Mouse (Mus musculus) limb, embryonic 14.5 days (tissue): ENCODE data around the gene Nek9. TPM values are rescaled to one million over a fixed set of nuclear protein-coding genes. Genes with fewer than 3 reads are reported as not detected.
A peak's percentile ranks its signal among the peaks of the same experiment; 100 is the strongest.

Experiments
- ATAC-seq: fragments of 200-750 bp; cut with Nextera tagmentation; 2 replicates; pipeline ENCODE4 v1.8.0; 2017; ENCODE audit warnings: low read depth, moderate number of reproducible peaks, moderate TSS enrichment; ENCODE audit not compliant: low FRiP score
- DNase-seq: peaks from one replicate; pipeline ENCODE4 v3.0.0-alpha.2; 2015; ENCODE audit warnings: low spot score
- H3K27ac ChIP-seq: fragments of 300-500 bp; sonication (generic); replicated peaks from 2 replicates; pipeline ENCODE4 v1.5.1; 2014; ENCODE audit warnings: low read depth, mild to moderate bottlenecking, low read length, moderate library complexity, mixed read lengths
- H3K27me3 ChIP-seq: fragments of 300-500 bp; sonication (generic); 2 replicates; pipeline ENCODE4 v1.6.1; 2014; ENCODE audit warnings: low read length, mixed read lengths; ENCODE audit not compliant: control insufficient read depth, insufficient read depth
- H3K36me3 ChIP-seq: fragments of 300-500 bp; sonication (generic); 2 replicates; pipeline ENCODE4 v1.6.1; 2014; ENCODE audit warnings: mild to moderate bottlenecking, low read length, moderate library complexity, mixed read lengths; ENCODE audit not compliant: control insufficient read depth, insufficient read depth
- H3K4me1 ChIP-seq: fragments of 300-500 bp; sonication (generic); 2 replicates; pipeline ENCODE4 v1.6.1; 2014; ENCODE audit warnings: antibody characterized with exemption, low read length, mixed read lengths; ENCODE audit not compliant: control insufficient read depth, insufficient read depth
- H3K4me2 ChIP-seq: fragments of 300-500 bp; sonication (generic); replicated peaks from 2 replicates; pipeline ENCODE4 v1.6.1; 2014; ENCODE audit warnings: low read depth, mild to moderate bottlenecking, low read length, moderate library complexity; ENCODE audit not compliant: severe bottlenecking
- H3K4me3 ChIP-seq: fragments of 300-500 bp; sonication (generic); replicated peaks from 2 replicates; pipeline ENCODE4 v1.5.1; 2014; ENCODE audit warnings: low read length
- H3K9ac ChIP-seq: fragments of 300-500 bp; sonication (generic); 2 replicates; pipeline ENCODE4 v1.6.1; 2014; ENCODE audit warnings: mild to moderate bottlenecking, low read depth, low read length, moderate library complexity; ENCODE audit not compliant: severe bottlenecking
- H3K9me3 ChIP-seq: fragments of 300-500 bp; sonication (generic); 2 replicates; pipeline ENCODE4 v1.6.1; 2016; ENCODE audit warnings: low read length; ENCODE audit not compliant: control insufficient read depth
- POLR2A ChIP-seq: fragments of 200-500 bp; IDR thresholded peaks from 2 replicates; pipeline ENCODE4 v1.8.0; 2012; ENCODE audit warnings: inconsistent platforms, mild to moderate bottlenecking, moderate library complexity, borderline replicate concordance; ENCODE audit not compliant: insufficient read depth, insufficient read length; ENCODE audit errors: extremely low read depth
- WGBS: fragments of 180-500 bp; shearing (Covaris S2); extraction: QIAGEN DNeasy Blood & Tissue Kit; methylation state at CpG from one replicate; pipeline ENCODE4 v1.1.7; 2014; 5-methylcytosine and 5-hydroxymethylcytosine counted together
- polyA plus RNA-seq, 2 experiments: library from polyadenylated mRNA; depleted of rRNA in 1 of 2; stranded (reverse) in 1 of 2; unstranded in 1 of 2; fragments of >200 nt; fragmentation: Nextera tagmentation in 1 of 2; extraction: Ambion mirVana in 1 of 2; gene quantifications; 2 replicates each; pipeline versions ENCODE4 v1.2.1 to v1.2.3; 2012 to 2014

Nek9 gene
- polyA plus RNA-seq, 2 experiments = 22.0 to 47.4 TPM

DNA sequence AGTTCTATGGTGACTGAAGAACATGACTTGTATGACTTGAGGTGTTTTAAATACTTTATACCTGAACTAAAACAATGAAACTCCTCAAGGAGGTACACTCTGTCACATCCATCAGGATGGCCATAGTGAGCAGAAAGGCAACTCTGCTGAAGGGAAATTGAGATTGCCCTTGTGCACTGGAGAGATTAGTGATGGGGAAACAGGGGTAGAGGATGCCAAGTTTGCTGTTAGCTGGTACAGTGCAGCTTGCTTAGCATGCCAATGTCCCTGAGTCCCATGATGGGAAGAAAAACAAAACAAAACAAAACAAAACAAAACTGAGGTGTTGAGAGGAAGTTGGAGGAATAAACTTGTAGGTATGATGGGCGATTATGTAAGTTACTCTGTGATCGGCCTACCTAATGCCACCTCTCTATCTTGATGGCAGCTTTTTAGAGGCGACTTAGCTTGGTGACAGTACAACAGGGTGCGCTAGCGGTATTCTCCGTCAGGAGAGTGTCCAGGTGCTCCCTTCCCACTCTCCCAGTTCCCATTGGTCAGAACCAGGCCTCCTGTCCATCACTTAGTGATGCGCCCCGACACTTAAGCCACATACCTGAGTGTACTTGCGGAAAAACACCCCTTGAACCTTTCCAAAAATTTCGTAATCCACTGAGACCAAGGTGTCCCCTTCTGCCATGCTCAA lies 59.6 kb downstream of the Nek9 start:
- Histone ChIP-seq H3K9me3 (no peaks in the 10 kb centered on the region), H3K27ac (peak overlapping the region; percentile 63), H3K27me3 (no peaks in the 10 kb centered on the region), H3K4me3 (peak overlapping the region; percentile 78), H3K9ac (peak overlapping the region; percentile 83), H3K4me2 (peak overlapping the region; percentile 93), H3K4me1 (peaks cover 5% of the 10 kb centered on the region), H3K36me3 (0 out of 2 replicates have a peak, but pooled peaks cover 8% of the 10 kb centered on the region)
- 5% methylated on average over 10 of the region's 10 CpGs for WGBS
- TF ChIP-seq POLR2A = no peak
- no peak for DNase-seq
- ATAC-seq = 0 out of 2 replicates have a peak, but pooled peaks have one; percentile 2

DNA sequence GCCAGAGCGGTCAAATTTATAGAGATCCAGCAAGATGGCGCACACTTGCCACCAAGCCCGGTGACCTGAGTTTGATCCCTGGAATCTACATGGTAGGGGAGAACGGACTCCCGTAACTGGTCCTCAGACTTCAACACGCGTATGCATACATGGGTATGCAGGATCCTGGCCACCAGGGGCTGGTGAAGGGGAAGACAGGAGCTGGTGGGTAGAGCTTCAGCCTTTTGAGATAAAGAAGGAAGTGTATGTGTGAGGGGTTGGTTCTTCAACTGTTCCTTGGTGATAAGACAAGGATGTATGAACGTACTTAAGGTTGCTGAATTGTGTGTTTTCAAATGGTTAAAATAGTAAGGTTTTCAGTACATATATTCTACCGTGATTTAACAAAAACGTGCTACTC lies 60.2 kb downstream of the Nek9 start:
- Histone ChIP-seq H3K27me3 (no peaks in the 10 kb centered on the region), H3K9ac (no peak overlapping the region), H3K4me3 (no peak overlapping the region), H3K4me2 (no peak overlapping the region), H3K4me1 (peaks cover 5% of the 10 kb centered on the region), H3K9me3 (no peaks in the 10 kb centered on the region), H3K27ac (no peak overlapping the region), H3K36me3 (0 out of 2 replicates have a peak, but pooled peaks cover 8% of the 10 kb centered on the region)
- TF ChIP-seq POLR2A = no peak
- DNase-seq = no peak
- no peak for ATAC-seq
- 93% methylated on average over 10 of the region's 10 CpGs for WGBS

DNA sequence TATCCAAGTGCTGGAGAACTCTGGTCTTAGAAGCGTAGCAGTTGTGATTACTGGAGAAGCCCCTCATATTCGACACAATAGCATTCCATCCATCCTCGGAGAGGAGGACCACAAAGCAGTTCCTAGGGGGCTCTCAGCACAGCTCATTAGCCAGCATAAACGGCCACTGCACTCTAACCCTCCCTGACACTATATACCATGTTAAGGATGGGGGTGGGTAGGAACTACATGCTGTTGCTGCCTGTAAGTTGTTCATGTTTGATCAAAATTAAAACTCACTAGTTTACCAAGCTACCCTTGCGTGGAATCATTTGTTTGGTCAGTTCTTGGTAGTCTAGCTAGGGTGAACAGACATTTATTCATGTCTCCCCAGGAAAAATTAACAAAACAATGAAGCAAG lies 62.9 kb downstream of the Nek9 start:
- Histone ChIP-seq H3K9ac (no peak overlapping the region), H3K9me3 (no peaks in the 10 kb centered on the region), H3K36me3 (0 out of 2 replicates have a peak, but pooled peaks cover 8% of the 10 kb centered on the region), H3K4me2 (no peak overlapping the region), H3K4me3 (no peak overlapping the region), H3K4me1 (peaks cover 5% of the 10 kb centered on the region), H3K27me3 (no peaks in the 10 kb centered on the region), H3K27ac (no peak overlapping the region)
- TF ChIP-seq POLR2A = no peak
- WGBS = 72% methylated on average over 5 of the region's 5 CpGs
- ATAC-seq (no peak), DNase-seq (no peak)

DNA sequence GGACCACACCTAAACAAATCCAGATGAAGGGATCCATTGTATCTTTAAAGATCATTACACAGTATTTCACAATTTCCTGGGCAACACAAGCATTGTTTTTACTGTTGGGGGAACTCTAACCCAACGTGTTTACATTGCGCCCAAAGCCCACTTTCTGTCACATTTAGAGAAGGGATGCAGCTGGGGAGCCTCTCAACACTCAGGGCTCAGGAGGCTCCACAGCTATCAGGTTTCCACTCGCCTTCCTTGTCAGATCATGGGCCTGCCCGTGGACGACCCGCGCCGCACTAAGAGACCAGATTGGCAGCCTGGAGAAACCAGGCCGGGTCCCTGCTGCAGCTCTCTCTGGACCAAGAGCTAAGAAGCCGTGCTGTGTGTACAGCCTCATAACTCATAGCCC lies 65.7 kb downstream of the Nek9 start:
- ATAC-seq (no peak), DNase-seq (no peak)
- Histone ChIP-seq H3K4me2 (no peak overlapping the region), H3K9ac (no peak overlapping the region), H3K27ac (no peak overlapping the region), H3K4me1 (0 out of 2 replicates have a peak, but pooled peaks cover 2% of the 10 kb centered on the region), H3K27me3 (no peaks in the 10 kb centered on the region), H3K36me3 (0 out of 2 replicates have a peak, but pooled peaks cover 8% of the 10 kb centered on the region), H3K4me3 (no peak overlapping the region), H3K9me3 (no peaks in the 10 kb centered on the region)
- WGBS = 72% methylated on average over 10 of the region's 10 CpGs
- no peak for TF ChIP-seq POLR2A

DNA sequence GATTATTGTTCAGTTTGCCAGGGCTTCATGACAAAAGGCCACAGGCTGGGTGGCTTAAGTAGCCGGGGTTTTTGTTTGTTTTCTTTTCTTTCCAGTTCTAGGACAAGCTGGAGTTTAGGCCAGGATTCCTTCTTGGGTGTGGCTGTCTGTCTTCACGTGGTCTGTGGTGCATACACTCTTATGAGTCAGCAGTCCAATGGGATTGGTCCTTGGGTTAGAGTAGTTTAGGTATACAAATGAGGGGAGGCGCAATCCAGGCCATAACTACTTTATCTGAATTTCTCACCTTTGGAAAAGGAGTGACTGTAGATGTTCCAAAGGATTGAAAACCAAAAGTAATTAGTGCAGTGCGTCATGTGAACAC lies 67.3 kb downstream of the Nek9 start:
- H3K4me3 ChIP-seq = no peak overlapping the region
- ATAC-seq (no peak), DNase-seq (no peak)
- 81% methylated on average over 4 of the region's 4 CpGs for WGBS
- H3K4me2 ChIP-seq = no peak overlapping the region
- H3K27ac ChIP-seq = no peak overlapping the region
- 0 out of 2 replicates have a peak, but pooled peaks cover 8% of the 10 kb centered on the region for H3K36me3 ChIP-seq
- H3K9me3 ChIP-seq = no peaks in the 10 kb centered on the region
- no peak for TF ChIP-seq POLR2A
- H3K27me3 ChIP-seq = no peaks in the 10 kb centered on the region
- no peak overlapping the region for H3K9ac ChIP-seq
- H3K4me1 ChIP-seq = 0 out of 2 replicates have a peak, but pooled peaks cover 2% of the 10 kb centered on the region
